Mouse (Mus musculus) midbrain, embryonic 14.5 days (tissue): Measurements from ENCODE around the gene Crybb1. TPM values are rescaled to one million over a fixed set of nuclear protein-coding genes. Genes with fewer than 3 reads are reported as not detected.

Experiments used
- ATAC-seq: fragments of 200-750 bp; cut with Nextera tagmentation; 2 replicates; pipeline ENCODE4 v1.8.0; 2017; ENCODE audit warnings: moderate number of reproducible peaks, moderate library complexity; ENCODE audit not compliant: low FRiP score, low TSS enrichment
- DNase-seq: peaks from one replicate; pipeline ENCODE4 v3.0.0-alpha.2; 2015
- H3K27ac ChIP-seq: fragments of 300-500 bp; sonication (generic); replicated peaks from 2 replicates; pipeline ENCODE4 v1.5.1; 2014; ENCODE audit warnings: mild to moderate bottlenecking, low read depth, low read length, moderate library complexity
- H3K27me3 ChIP-seq: fragments of 300-500 bp; sonication (generic); 2 replicates; pipeline ENCODE4 v1.6.1; 2014; ENCODE audit warnings: low read length, control low read depth, mixed read lengths; ENCODE audit not compliant: control insufficient read depth, insufficient read depth
- H3K36me3 ChIP-seq: fragments of 300-500 bp; sonication (generic); 2 replicates; pipeline ENCODE4 v1.6.1; 2014; ENCODE audit warnings: low read length, control low read depth; ENCODE audit not compliant: control insufficient read depth, insufficient read depth
- H3K4me1 ChIP-seq: fragments of 300-500 bp; sonication (generic); 2 replicates; pipeline ENCODE4 v1.6.1; 2014; ENCODE audit warnings: mild to moderate bottlenecking, antibody characterized with exemption, low read length, control low read depth; ENCODE audit not compliant: control insufficient read depth, insufficient read depth
- H3K4me2 ChIP-seq: fragments of 300-500 bp; sonication (generic); 2 replicates; pipeline ENCODE4 v1.6.1; 2014; ENCODE audit warnings: mild to moderate bottlenecking, low read length, moderate library complexity
- H3K4me3 ChIP-seq: fragments of 300-500 bp; sonication (generic); replicated peaks from 2 replicates; pipeline ENCODE4 v1.5.1; 2014; ENCODE audit warnings: low read depth, low read length
- H3K9ac ChIP-seq: fragments of 300-500 bp; sonication (generic); replicated peaks from 2 replicates; pipeline ENCODE4 v1.6.1; 2014; ENCODE audit warnings: mild to moderate bottlenecking, low read length, moderate library complexity
- H3K9me3 ChIP-seq: fragments of 300-500 bp; sonication (generic); 2 replicates; pipeline ENCODE4 v1.6.1; 2016; ENCODE audit warnings: low read length, control low read depth, mixed read lengths; ENCODE audit not compliant: control insufficient read depth
- WGBS: fragments of 180-500 bp; shearing (Covaris S2); extraction: QIAGEN DNeasy Blood & Tissue Kit; methylation state at CpG from one replicate; pipeline ENCODE4 v1.1.7; 2014; 5-methylcytosine and 5-hydroxymethylcytosine counted together
- polyA plus RNA-seq: library from polyadenylated mRNA; unstranded; fragments of >200 nt; fragmentation: Nextera tagmentation; extraction: Ambion mirVana; gene quantifications from 2 replicates; pipeline ENCODE4 v1.2.1, GENCODE M21; 2014

The Crybb1 gene
- polyA plus RNA-seq, 1 experiment from 2014 or later, result 1.9 TPM

DNA sequence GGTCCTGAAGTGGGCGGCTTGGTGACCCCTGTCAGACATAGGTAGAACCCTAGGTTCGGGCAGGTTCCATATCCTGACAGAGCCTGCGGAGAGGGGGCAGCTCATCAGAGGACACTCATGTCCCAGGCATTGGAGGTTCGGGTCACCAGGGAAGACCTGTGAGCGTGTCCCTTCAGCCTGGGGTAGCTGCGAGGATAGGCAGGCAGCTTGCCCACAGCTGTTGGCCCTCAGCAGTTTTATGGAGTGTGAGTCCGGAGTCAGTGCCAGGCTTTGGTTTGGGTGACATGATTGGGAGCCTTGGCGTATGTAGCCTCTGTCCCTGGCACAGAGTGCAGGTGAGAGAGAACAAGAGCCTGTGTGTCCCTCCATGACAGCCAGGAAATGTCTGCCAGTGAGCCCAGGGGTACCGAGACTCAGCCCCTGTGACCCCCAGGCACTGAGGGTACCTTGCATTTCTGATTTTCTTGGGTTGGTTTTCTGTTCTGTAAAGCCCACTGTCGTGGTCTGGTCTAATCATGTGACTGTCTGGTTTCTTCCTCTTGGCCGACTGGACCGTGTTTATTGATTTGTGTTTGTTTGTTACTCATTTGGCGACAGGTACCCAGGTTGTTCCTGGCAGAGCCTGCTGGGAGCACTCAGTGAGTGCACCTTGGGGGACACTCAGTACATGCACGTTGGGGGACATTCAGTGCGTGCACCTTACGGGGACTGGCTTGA lies 34.4 kb downstream of the Crybb1 start:
- Histone ChIP-seq H3K9ac (no peak overlapping the region), H3K4me3 (no peak overlapping the region), H3K27me3 (no peaks in the 10 kb centered on the region), H3K4me1 (peaks cover 5% of the 10 kb centered on the region), H3K27ac (no peak overlapping the region), H3K9me3 (no peaks in the 10 kb centered on the region), H3K4me2 (no peak overlapping the region), H3K36me3 (no peaks in the 10 kb centered on the region)
- 89% methylated on average over 16 of the region's 16 CpGs for WGBS
- ATAC-seq, result no peak
- no peak for DNase-seq

DNA sequence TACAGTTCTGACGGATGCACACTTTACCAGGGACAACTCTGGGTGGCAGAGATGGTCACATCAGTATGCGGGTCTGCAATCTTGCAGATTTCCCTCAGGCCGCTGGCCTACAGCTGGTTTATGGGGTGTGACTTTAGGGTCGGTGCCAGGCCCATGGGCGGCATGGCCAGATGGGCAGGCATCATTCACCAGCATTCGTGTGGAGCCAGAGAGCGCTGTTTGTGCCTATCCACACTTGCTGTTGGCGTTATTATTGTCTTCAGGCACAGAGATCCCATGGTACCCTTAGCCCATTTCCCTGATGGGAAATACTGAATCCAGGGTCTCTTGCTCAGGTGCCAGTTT lies 34.9 kb downstream of the Crybb1 start:
- ATAC-seq (no peak), DNase-seq (no peak)
- Histone ChIP-seq H3K4me1 (peaks cover 7% of the 10 kb centered on the region), H3K4me2 (no peak overlapping the region), H3K36me3 (no peaks in the 10 kb centered on the region), H3K9ac (no peak overlapping the region), H3K4me3 (no peak overlapping the region), H3K27ac (no peak overlapping the region), H3K9me3 (no peaks in the 10 kb centered on the region), H3K27me3 (no peaks in the 10 kb centered on the region)
- WGBS, result 92% methylated on average over 8 of the region's 8 CpGs

GRCm38 (mm10) chr5:112291866-112292265 lies 36.3 kb downstream of the Crybb1 start:
- ATAC-seq (no peak), DNase-seq (no peak)
- peaks cover 7% of the 10 kb centered on the region for H3K4me1 ChIP-seq
- no peaks in the 10 kb centered on the region for H3K36me3 ChIP-seq
- no peak overlapping the region for H3K4me3 ChIP-seq
- no peaks in the 10 kb centered on the region for H3K27me3 ChIP-seq
- 70% methylated on average over 5 of the region's 5 CpGs for WGBS
- no peak overlapping the region for H3K27ac ChIP-seq
- H3K4me2 ChIP-seq, result no peak overlapping the region
- H3K9me3 ChIP-seq, result no peaks in the 10 kb centered on the region
- no peak overlapping the region for H3K9ac ChIP-seq

DNA sequence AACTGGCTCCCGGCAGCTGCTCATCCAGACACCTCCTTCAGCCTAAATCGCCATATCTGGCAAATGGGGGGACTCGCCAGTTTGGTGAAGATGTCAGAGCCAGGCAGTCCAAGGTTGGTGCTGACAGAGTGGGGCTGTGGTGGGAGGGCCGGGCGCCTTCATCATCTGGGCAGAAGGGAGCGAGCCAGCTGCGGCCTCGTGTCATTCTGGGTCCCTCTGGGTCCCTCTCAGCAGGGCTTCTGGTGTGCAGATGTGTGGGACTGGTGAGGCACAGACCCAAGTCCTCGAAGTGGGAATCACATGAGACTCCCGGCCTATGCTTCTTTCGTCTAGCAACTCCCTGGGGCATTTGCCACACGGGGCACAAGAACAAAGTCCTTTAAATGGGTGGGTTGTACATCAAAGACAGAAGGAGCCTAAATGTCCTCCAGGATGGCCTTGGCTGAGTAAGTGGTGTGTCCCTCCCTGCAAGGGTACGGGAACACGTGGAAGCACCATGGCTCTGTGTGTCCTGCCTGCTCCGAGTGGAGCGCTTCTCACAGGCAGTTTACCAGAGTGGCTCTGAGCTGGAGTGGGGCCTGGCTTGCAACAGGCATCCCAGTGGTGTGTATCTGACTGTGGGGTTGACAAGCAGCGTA lies 36.8 kb downstream of the Crybb1 start:
- H3K4me2 ChIP-seq, result no peak overlapping the region
- H3K9ac ChIP-seq, result no peak overlapping the region
- no peak for ATAC-seq
- H3K9me3 ChIP-seq, result no peaks in the 10 kb centered on the region
- no peaks in the 10 kb centered on the region for H3K27me3 ChIP-seq
- H3K36me3 ChIP-seq, result no peaks in the 10 kb centered on the region
- H3K4me1 ChIP-seq, result peaks cover 7% of the 10 kb centered on the region
- H3K4me3 ChIP-seq, result no peak overlapping the region
- WGBS, result 82% methylated on average over 17 of the region's 17 CpGs
- no peak overlapping the region for H3K27ac ChIP-seq
- DNase-seq, result no peak

- H3K9ac ChIP-seq, result no peak overlapping the region
- no peaks in the 10 kb centered on the region for H3K9me3 ChIP-seq
- WGBS, result 91% methylated on average over 2 of the region's 2 CpGs
- H3K4me1 ChIP-seq, result peaks cover 7% of the 10 kb centered on the region
- DNase-seq, result no peak
- no peaks in the 10 kb centered on the region for H3K27me3 ChIP-seq
- ATAC-seq, result no peak
- H3K27ac ChIP-seq, result no peak overlapping the region
- H3K36me3 ChIP-seq, result no peaks in the 10 kb centered on the region
- no peak overlapping the region for H3K4me3 ChIP-seq
- no peak overlapping the region for H3K4me2 ChIP-seq
These were observed 38.2 kb downstream of the Crybb1 start for GRCm38 (mm10) chr5:112293800-112294199.

DNA sequence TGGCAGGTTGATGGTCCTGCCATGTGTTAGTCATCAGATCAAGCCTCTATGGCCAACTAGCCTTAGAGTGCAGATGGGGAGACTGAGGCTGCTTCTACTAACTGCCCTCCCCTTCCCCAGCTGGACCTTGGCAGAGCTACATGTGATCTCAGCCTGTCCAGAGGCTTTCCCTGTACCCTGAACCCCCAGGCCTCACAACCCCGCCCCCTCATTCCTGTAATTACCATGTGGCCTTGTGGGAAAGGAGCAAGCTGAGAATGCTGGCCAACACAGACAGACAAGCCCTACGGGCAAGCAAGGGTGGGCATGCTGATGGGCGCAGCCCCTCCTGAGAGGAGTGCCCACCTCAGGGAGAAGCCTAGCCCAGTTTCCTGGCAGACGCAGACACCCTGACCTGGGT lies 39.1 kb downstream of the Crybb1 start:
- Histone ChIP-seq H3K9me3 (no peaks in the 10 kb centered on the region), H3K4me3 (no peak overlapping the region), H3K27ac (no peak overlapping the region), H3K9ac (no peak overlapping the region), H3K4me2 (no peak overlapping the region), H3K27me3 (no peaks in the 10 kb centered on the region), H3K36me3 (no peaks in the 10 kb centered on the region), H3K4me1 (peaks cover 7% of the 10 kb centered on the region)
- DNase-seq (no peak), ATAC-seq (no peak)
- 71% methylated on average over 4 of the region's 4 CpGs for WGBS

DNA sequence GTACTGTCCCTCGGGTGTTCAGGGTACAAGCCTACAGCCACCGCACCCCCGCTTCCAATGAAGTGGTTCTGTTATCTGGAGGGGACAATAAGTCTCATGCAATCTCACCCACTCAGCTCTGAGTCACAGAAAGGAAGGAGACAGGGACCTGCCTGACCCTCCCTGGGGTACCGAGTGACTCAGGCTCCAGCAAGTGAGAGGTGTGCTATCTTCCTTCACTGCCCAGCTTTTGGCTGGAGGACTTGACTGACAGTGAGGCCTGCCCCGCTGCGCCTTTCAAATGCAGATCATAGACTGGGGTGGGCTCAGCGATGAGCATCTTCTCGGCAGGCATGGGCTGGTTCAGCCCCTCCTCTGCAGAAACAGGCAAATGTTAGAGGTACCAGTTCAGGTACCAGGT lies 39.5 kb downstream of the Crybb1 start:
- H3K27me3 ChIP-seq, result no peaks in the 10 kb centered on the region
- H3K9me3 ChIP-seq, result no peaks in the 10 kb centered on the region
- WGBS, result 26% methylated on average over 8 of the region's 8 CpGs
- H3K9ac ChIP-seq, result no peak overlapping the region
- H3K4me1 ChIP-seq, result peaks cover 7% of the 10 kb centered on the region
- ATAC-seq (no peak), DNase-seq (no peak)
- H3K36me3 ChIP-seq, result no peaks in the 10 kb centered on the region
- no peak overlapping the region for H3K27ac ChIP-seq
- no peak overlapping the region for H3K4me2 ChIP-seq
- H3K4me3 ChIP-seq, result no peak overlapping the region

GRCm38 (mm10) chr5:112295564-112295963 lies 39.9 kb downstream of the Crybb1 start:
- no peak overlapping the region for H3K4me3 ChIP-seq
- H3K27me3 ChIP-seq, result no peaks in the 10 kb centered on the region
- WGBS, result 44% methylated on average over 8 of the region's 8 CpGs
- H3K9me3 ChIP-seq, result no peaks in the 10 kb centered on the region
- no peaks in the 10 kb centered on the region for H3K36me3 ChIP-seq
- H3K9ac ChIP-seq, result no peak overlapping the region
- DNase-seq, result no peak
- no peak overlapping the region for H3K27ac ChIP-seq
- ATAC-seq, result no peak
- no peak overlapping the region for H3K4me2 ChIP-seq
- peaks cover 7% of the 10 kb centered on the region for H3K4me1 ChIP-seq
